Mouse (Mus musculus) testis, postnatal 14 days (tissue): Measurements from ENCODE around the gene Lsamp.
"Not testable (repeated sequence)": the region's sequence is repeated elsewhere in the genome, so short reads cannot be mapped to it uniquely, and the experiment has no call there.

Experiments
- DNase-seq: peaks from one replicate; pipeline ENCODE4 v3.0.0; 2021; ENCODE audit warnings: low spot score

Lsamp gene

DNA sequence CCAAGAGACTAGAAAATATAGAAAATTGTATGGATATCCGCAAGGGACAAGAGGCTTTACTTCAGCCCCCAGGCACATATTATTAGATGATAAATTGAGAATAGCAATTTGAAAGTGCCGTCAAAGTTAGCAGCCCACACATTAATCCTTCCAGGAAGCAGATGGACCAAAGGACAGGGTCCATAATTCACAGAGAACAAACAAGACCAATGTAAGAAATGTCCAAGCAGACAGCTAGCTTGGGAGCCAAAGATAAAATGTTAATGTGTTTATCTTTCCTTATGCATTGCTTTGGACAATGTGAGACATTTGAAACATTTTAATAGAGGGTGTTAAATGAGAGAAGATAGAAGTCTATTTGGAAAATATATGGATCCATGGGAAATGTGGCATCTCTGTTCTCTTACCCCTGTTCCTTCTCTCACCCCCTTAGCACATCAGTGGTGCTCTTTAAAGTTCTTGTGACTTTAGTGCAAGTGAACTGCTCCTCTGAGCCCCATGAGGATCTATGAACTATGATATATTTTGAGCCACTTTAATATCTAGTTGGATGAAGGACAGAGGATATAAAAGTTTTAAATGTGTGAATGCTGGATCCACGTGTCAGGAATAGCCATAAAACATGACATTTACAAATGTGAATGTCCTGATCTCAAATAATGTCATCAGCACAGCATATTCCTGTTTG, 1952.9 kb downstream of the Lsamp start:
- no peak for DNase-seq

DNA sequence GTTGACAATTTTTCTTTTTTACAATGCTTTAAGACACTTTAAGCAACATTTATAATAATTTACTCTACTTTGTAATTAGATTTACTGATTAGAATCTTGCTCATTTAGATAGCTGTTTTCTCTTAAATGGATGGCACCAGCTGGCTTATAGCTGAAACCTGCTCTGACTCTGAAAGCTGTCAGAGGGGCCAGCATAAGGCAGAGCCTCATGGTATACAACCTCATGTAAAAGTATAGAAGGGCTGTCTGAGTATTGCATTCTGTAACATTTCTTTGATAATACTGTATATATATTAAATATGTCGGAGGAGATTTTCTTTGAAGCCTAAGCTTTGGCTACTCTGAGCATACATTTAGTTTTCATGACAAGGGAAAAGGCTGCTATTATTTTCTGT, 1953.4 kb downstream of the Lsamp start:
- no peak for DNase-seq

DNA sequence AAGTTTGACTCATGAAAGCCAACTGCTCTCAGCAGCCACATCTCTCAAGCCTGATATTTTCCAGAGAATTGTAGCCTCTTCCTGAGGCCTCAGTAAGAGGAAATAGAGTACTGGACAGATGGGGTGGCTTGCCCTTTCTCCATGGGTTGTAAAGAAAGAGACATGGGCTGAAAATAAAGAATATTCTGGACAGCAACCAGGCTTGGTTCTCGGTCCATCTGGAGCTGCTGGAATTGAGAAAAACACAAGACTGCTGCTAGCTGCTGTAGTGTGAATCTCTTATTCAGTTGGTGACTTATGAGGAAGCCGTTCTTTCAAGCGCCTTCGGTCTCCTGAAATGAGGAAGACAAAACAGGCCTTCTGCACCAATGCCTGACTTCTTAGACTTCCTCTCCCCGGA, 1954.1 kb downstream of the Lsamp start:
- DNase-seq: no peak

DNA sequence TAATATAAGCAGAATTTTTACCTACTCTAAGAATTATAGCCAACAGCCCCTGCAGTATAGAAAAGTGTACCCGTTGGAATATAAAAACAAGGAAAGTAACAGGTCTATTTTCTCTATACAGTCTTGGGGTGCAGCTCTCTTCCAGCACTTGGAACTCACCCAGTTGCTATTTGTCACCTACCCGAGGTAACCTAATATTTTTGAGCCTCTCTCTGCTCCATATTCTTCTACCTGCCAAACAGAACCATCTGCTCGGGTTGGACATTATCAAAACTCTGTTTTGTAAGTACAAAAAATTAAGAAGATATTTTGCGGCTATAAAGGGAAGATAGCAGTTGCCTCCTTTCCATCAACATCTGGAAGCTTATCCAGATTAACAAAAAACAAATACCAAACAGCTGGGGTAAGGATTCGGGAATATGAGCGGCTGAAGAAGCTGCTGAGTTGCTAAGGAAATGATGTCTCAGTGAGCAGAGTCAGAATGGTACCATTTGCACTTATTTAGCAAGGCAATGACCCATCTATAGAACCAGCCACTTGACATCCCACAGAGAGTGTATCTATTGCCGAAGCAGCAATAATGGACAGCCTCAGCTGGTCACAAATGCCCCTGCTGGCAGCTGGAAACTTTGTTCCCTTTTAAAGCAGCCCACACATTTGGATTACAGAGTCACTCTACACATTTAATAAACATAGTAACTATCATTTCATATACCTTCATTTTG, 1957.6 kb downstream of the Lsamp start:
- no peak for DNase-seq

DNA sequence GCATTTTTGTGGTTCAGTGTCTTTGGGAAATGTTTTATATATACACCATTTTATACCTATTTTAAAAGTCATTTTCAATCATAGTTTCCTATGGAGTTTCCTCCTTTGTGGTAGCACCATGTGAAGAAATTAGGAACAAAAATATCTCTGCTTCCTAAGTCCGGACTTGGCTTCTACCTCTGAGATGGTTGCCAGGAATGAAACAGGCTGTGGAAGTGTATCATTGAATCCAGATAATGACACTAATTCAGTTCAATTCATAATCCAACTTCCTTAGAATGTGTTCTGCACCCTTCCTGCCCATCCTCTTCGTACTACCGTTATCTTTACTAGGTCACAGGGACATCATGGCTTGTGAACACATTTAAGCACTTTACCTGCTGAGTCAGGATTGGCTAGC, 1973.7 kb downstream of the Lsamp start:
- no peak for DNase-seq

DNA sequence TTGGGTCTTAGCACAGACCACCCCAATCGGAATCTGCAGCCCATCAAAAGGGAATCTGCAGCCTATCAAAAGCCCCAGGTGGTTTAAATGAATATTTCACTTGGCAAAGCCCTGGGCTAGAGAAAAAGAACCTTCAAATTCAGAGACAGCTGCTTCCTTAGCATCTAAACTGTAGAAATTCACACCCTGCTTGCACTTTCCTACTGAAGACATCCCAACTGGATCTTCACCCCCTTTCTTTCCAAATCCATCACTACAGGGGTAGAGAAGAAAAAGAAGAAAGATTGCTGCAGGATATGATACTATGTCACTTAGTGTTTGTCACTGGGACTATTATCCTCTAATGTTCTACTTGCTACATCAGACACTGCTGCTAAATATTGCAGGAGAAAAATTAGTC, 1981.5 kb downstream of the Lsamp start:
- no peak for DNase-seq

DNA sequence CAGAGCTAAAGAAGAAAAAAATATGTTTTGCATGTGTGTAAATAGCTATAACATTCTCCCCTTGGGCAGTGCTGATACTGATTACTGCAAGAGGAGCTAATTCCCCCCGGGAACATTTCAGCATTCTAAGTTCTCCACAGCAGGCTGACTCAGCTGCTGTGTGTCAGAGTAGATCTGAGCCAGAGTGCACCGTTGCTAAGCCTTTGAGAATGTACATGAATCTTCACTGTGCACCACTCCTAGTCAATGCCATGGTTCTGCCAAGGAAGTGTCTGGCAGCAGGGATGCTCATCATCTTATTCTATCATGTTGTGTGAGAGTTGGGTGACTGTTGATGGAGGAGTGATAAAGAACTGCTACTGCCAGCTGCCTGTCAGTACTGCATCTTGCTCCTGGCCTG, 1985.1 kb downstream of the Lsamp start:
- DNase-seq: no peak

DNA sequence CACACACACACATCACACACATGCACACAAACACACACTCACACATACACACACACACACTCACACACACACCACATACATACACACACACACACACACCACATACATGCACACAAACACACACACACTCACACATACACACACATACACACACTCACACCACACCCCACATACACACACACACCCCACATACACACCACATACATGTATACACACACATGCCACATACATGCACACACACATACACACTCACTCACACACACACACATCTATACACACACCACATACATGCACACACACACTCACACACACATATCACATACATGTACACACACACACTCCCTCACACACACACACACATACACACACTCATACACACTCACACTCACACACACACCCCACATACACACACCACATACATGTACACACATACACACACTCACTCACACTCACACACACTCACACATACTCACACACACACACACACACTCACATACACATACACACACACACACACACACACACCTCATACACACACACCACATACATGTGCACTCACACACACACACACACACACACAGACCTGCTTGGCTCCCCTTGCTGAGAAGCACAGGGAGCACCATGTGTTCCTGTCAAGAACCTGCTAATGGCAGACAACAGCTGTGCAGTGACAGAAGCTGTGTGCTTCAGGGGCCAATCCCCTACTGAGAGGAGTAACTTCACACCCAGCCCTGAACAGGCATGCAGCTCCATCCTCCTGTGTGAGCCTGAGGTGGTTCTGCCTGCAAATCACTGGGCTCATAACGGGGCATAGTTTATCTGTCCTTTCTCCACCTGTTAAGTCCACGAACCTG, 1990.9 kb downstream of the Lsamp start:
- DNase-seq: no peak

DNA sequence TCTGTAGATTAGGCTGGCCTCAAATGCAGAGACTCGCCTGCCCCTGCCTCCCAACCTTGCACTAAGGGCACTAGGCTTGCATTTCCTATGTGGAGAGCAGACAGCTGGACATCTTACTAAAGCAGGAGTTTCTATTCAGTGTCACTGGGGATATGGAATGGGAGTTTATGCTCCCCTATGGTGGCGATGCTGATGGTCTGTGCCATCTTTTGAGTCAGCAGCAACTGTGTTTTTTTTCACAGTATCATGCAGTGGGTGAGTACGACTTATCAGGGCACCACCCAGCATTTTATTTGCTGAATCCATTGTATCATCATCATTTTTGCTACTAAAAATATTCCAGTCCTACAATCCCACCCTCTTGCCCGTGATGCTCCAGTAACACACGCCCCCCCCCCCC, 1992.7 kb downstream of the Lsamp start:
- DNase-seq: no peak

DNA sequence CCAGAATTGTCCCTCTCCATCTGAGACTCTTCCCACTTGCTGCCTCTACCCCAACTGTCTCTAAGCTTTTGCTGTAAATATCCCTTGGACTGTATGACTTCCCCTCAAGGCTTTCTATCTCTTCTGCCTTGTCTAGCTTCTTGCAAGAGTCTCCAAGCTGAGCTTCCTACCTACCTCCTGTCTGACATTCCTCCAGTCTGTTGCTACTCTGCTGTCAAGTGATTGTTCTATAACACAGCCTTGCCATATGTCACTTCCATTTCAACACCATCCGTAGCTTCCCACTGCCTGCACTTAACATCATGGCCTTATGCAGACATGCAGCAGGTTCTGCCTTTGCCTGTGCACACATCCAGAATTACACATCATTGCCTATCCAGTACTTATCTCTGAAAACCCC, 2012.8 kb downstream of the Lsamp start:
- no peak for DNase-seq

DNA sequence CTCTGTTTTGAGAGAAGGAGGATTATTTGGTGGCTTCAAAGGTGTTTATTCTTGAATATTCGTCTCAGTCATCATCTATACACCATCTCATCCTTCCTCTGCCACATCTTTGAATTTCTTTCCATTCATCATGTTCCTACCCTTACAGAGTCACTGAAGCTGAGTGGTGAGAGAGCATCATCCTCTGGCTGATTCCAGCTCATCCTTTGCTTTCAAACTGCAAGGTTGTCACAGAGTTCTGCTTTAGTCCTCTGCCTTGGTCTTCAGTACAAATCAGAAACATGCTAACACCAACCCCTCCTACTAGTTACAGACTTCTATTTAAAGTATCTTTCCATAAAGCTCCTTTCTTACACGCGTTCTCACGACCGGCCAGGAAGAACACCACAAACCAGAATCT, 2018.8 kb downstream of the Lsamp start:
- DNase-seq: no peak

DNA sequence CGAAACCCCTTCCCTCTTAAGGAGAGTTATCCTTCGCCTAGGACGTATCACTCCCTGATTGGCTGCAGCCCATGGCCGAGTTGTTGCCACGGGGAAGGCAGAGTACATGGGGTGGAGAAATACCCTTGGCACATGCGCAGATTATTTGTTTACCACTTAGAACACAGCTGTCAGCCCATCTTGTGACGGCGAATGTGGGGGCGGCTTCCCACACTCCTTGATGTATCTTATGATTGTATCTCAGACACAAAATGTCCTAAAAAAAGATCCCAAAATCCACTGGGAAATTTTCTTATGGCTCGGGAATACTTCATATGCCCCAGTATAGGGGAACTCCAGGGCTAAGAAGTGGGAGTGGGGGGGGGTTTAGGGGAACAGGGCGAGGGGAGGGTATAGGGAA, 2019.3 kb downstream of the Lsamp start:
- not testable (repeated sequence) for DNase-seq

DNA sequence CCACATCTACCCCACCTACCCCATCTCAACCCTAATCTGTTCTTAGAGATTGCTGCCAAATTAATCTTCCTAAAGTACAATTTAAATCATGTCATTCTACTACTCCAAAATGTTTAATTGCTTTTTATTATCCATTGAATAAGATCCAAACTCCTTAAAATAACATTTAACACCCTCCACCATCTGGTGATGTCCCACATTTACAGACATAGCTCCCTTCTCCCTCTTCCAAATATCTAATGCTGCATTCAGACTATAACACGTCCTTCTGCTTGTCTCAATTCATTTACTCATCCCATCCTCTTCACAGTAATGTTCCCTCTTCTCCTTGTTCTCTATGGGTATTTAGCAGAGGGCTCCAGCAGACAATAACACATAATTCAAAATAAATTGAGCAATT, 2020.0 kb downstream of the Lsamp start:
- no peak for DNase-seq

DNA sequence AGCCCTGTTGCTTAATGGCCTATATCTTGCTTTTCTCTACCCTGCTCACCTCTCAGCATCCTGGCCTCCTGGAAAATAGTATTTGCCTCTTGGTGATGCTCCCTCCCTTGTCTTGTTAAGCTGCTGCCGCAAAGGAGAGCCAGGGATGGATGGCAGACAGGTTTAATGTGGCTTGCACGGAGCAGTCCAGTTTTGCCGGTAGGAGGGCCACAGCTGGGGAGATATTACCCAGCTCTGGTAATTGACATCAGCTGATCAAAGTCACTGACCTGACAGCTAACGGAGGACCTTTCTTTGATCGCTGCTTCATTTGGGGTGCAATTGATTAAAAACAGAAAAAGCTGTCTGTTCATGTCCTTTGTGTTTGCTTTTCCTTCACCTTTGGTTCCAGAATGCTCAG, 2030.8 kb downstream of the Lsamp start:
- no peak for DNase-seq

DNA sequence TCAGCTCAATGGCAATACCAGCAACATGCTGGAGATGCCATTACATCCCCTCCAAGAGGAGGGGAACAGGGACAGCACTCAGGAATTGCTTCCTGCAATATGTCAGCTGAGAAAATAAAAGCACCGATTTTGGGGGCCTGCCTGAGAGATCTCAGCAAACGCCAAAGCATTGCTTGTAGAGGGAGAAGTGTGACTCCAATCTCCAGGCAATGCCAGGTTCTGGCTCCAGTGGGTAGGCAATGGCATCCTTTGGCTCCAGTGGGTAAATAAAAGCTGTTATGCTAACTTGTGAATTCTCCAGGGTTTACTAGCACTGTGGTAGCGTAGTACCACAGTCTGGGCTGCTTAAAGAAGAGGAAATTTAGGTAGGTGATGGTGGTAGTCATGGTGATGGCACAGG, 2031.3 kb downstream of the Lsamp start:
- DNase-seq: no peak

DNA sequence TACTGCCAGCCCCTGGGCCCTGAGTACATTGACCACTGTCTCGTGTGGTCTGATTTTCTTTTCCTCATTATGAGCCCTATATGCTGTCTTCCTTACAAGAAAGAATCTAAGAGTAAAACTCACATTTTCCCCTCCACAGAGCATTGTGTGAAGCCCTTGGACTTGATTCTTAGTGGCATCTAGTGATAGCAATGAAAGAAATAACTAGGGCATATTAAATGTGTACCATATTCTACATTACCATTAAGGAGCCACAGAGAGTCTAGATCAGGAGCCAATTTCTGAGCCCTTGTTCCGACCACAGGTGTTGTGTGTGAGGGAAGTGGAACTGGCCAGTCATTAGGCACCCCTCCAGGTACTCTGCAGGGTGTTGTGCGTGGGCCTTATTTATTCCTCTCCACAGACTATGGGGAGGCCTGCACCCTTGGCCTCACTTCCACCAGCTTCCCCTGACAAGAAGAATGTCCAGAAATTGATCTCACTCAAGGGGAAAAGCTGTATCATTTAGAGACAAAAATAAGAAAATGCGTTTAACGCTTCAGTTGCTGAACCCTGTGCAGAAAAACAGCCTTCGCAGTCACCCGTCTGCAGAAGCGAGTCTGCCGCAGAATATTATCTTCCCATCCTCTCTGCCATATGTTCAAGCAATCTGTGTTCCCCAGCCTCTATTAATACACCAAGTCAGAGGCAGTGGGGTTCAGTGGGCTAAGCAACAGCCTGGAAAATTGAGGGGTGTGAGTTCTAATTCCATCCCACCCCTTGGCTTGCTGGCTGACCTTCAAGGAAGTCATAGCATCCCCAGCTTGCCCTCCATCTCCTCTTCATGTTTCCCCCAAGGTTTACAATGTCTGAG, 2032.9 kb downstream of the Lsamp start:
- no peak for DNase-seq

DNA sequence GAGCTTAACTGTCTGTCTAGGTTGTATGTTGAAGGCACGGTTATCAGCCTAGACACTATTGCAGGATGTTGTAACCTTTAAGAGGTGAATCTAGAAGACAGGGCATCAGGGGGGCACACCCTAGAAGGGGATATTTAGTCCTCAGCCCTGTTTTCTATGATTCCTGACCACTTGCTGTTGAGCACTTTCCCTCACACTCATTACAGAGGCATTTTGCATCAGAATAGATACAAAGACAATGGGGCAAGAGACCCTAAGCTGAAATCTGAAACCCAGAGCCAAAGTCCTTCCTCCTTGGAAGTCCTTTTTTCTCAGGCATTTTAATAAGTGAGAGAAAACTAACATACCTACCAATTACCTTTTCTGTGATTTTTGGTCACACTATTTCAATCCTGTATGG, 2038.4 kb downstream of the Lsamp start:
- no peak for DNase-seq

DNA sequence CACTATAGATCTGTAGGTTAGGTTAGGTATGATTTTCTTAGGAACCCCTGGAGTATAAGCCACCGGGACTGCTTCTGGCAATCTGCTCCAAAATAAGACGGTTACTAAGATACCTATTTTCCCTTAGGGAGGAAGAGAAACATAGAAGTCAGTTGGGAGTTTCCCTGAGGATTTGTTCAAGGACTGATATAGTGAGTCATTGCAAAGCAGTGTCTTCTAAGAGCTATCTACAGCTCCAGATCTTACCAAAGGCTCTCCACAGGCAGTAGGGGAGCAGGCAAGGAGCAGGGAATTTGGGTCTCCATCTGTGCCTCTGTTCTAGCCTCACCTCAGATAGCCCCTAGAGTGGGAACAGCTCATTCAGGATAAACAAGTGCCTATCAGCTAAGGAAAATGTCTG, 2047.9 kb downstream of the Lsamp start:
- DNase-seq: no peak

DNA sequence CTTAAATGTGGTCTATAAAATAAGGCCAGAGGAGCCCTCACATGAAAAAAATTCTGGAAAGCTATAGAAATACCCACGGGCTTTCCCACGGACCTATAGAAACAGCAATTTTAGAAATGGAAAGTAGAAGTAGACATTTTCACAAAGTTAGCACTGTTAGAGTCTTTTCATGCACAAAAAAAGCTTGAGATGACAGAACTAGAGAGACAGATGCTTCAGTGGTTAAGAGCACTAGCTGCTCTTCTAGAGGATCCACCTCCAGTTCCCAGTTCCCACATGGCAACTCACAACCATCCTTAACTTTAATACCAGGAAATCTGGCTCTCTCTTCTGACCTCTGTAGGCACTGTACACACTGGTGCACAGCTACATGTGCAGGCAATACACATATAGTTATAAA, 2049.3 kb downstream of the Lsamp start:
- DNase-seq: no peak

DNA sequence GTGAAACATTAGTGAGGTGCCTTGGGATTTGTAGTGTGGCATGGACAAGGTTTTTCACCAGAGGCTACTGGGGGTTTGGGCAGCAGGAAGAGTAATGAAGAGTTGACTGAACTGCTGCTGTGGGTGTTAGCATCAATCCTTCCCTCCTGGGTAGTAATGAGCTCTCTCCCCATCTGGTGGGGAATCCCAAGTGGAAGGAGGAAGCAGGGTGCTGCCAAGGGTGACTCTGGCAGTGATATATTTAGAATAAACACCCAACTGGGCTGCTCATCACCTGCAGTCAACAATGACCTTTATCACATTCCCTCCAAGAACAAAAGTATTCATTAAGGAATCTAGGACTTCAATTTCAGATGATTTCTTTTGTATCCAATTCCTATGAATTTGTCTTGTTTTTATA, 2064.0 kb downstream of the Lsamp start:
- no peak for DNase-seq

DNA sequence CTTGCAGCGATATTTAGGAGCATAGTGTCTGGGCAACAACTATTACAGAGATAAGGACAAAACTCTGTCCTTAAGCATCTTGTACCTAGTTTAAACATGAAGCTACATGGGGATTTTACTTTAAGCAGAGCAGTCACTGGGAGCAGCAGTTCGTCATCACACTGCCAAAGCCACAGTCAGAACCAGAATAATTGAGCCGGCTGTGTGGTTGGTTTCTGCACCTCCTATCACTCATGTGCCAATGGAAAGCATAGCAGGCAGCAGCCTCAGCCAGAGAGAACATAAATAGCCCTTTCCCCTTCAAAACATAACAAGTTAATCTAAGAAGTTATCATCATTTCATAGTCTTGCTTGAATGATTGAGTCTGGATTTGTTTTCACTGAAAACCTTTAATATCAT, 2075.8 kb downstream of the Lsamp start:
- no peak for DNase-seq

DNA sequence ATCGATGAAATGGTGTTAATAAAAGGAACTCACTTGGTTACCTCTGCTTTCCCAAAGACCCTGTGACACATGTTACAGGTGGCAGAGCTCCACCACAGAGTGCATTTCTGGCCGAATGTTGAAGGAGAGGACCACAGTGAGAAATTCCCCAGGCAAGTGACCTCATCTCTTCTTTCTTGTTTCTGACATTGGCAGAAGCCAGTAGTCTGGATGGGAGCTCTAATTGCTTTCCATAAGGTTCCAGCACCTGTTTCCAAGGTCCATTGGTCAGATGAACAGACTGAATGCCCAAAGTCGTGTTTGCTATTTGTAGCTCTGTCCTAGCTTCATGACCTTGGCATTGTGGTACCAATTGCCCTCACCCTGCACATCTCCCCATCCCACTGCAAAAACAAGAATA, 2090.2 kb downstream of the Lsamp start:
- DNase-seq: no peak
